Mouse (Mus musculus) mouse trophoblast stem cell (cell line): ENCODE data around the gene Fam208b.
"Not testable (repeated sequence)": the region's sequence is repeated elsewhere in the genome, so short reads cannot be mapped to it uniquely, and the experiment has no call there.

ENCODE experiments used
- in situ Hi-C, 2 experiments: fragments of 300-500 bp; cut with MseI, MboI; formaldehyde crosslinking; loops; 2 replicates in 1 of 2; 3 replicates in 1 of 2; pipeline ENCODE4 v1.15.1; 2025

Gene Fam208b

GRCm38 (mm10) chr13:3519357-3519756 is 91.6 kb downstream of the Fam208b start:
- in situ Hi-C loops = not testable (repeated sequence)
